Mouse (Mus musculus): ENCODE measurements around the gene Pja2. TPM values are rescaled to one million over a fixed set of nuclear protein-coding genes. Genes with fewer than 3 reads are reported as not detected.
A peak's percentile ranks its signal among the peaks of the same experiment; 100 is the strongest.

Pja2 gene
- 5.0 and 5.8 TPM in 2 replicates for polyA plus RNA-seq (2012; rRNA removed)

GRCm38 (mm10) chr17:64331898-64332769 is at the start of gene Pja2:
Gene Pja2 (minus strand): TSS chr17:64331916.
- Histone ChIP-seq H3K27ac (ENCODE audit: insufficient read depth, low read length) (peak within 1 kb of the TSS; percentile 80), H3K27me3 (ENCODE audit: control insufficient read depth, insufficient read depth, low read length) (no peaks in the 10 kb centered on the region), H3K4me1 (ENCODE audit: control insufficient read depth, insufficient read depth, insufficient read length) (peaks cover 6% of the 10 kb centered on the region), H3K36me3 (ENCODE audit: control insufficient read depth, insufficient read depth, low read length) (no peaks in the 10 kb centered on the region), H3K4me3 (ENCODE audit: extremely low read depth, insufficient read depth, insufficient read length) (peak within 1 kb of the TSS; percentile 93)
- peak; percentile 97 to 98 for DNase-seq (ENCODE audit: low read depth in 1 of 2, low spot score in 2 of 2)
- TF ChIP-seq CTCF (IDR thresholded peaks at IDR 0.05; ENCODE audit: extremely low read depth, insufficient read depth, insufficient read length, insufficient replicate concordance) (no peak), POLR2A (IDR thresholded peaks at IDR 0.05; ENCODE audit: low read depth, low read length) (peak; percentile 55; the same call in 1 of the 2 replicates)
- WGBS, result under 1% methylated on average over 60 of the region's 60 CpGs

- no peaks in the 10 kb centered on the region for H3K4me1 ChIP-seq (ENCODE audit: control insufficient read depth, insufficient read depth, insufficient read length)
- DNase-seq (ENCODE audit: low read depth in 1 of 2, low spot score in 2 of 2), result peak; percentile 3 to 52
- no peak for TF ChIP-seq POLR2A (IDR thresholded peaks at IDR 0.05; ENCODE audit: low read depth, low read length)
- peak; percentile 84; the same call in 1 of the 2 replicates for TF ChIP-seq CTCF (IDR thresholded peaks at IDR 0.05; ENCODE audit: extremely low read depth, insufficient read depth, insufficient read length, insufficient replicate concordance)
- WGBS, result 81% methylated on average over 4 of the region's 4 CpGs
- H3K4me3 ChIP-seq (ENCODE audit: extremely low read depth, insufficient read depth, insufficient read length), result no peak overlapping the region
- no peaks in the 10 kb centered on the region for H3K36me3 ChIP-seq (ENCODE audit: control insufficient read depth, insufficient read depth, low read length)
- H3K27me3 ChIP-seq (ENCODE audit: control insufficient read depth, insufficient read depth, low read length), result no peaks in the 10 kb centered on the region
- H3K27ac ChIP-seq (ENCODE audit: insufficient read depth, low read length), result no peak overlapping the region
Observed at GRCm38 (mm10) chr17:64375327-64375726, 43.6 kb upstream of the Pja2 start.

- H3K36me3 ChIP-seq (ENCODE audit: control insufficient read depth, insufficient read depth, low read length), result no peaks in the 10 kb centered on the region
- WGBS, result 94% methylated on average over 1 of the region's 1 CpGs
Observed at GRCm38 (mm10) chr17:64363694-64364093, 32.0 kb upstream of the Pja2 start.

GRCm38 (mm10) chr17:64362570-64362969 is 30.9 kb upstream of the Pja2 start:
- Histone ChIP-seq H3K4me3 (ENCODE audit: extremely low read depth, insufficient read depth, insufficient read length) (no peak overlapping the region), H3K4me1 (ENCODE audit: control insufficient read depth, insufficient read depth, insufficient read length) (no peaks in the 10 kb centered on the region), H3K27me3 (ENCODE audit: control insufficient read depth, insufficient read depth, low read length) (no peaks in the 10 kb centered on the region), H3K27ac (ENCODE audit: insufficient read depth, low read length) (no peak overlapping the region), H3K36me3 (ENCODE audit: control insufficient read depth, insufficient read depth, low read length) (no peaks in the 10 kb centered on the region)
- TF ChIP-seq CTCF (IDR thresholded peaks at IDR 0.05; ENCODE audit: extremely low read depth, insufficient read depth, insufficient read length, insufficient replicate concordance), result no peak
- no peak for TF ChIP-seq POLR2A (IDR thresholded peaks at IDR 0.05; ENCODE audit: low read depth, low read length)
- no peak for DNase-seq (ENCODE audit: low read depth in 1 of 2, low spot score in 2 of 2)
- 89% methylated on average over 5 of the region's 5 CpGs for WGBS

More at GRCm38 (mm10) chr17:64363694-64364093, 32.0 kb upstream of the Pja2 start:
- no peak overlapping the region for H3K4me3 ChIP-seq (ENCODE audit: extremely low read depth, insufficient read depth, insufficient read length)
- no peaks in the 10 kb centered on the region for H3K27me3 ChIP-seq (ENCODE audit: control insufficient read depth, insufficient read depth, low read length)
- TF ChIP-seq POLR2A (IDR thresholded peaks at IDR 0.05; ENCODE audit: low read depth, low read length) (no peak), CTCF (IDR thresholded peaks at IDR 0.05; ENCODE audit: extremely low read depth, insufficient read depth, insufficient read length, insufficient replicate concordance) (no peak)
- no peak overlapping the region for H3K27ac ChIP-seq (ENCODE audit: insufficient read depth, low read length)
- no peak for DNase-seq (ENCODE audit: low read depth in 1 of 2, low spot score in 2 of 2)
- no peaks in the 10 kb centered on the region for H3K4me1 ChIP-seq (ENCODE audit: control insufficient read depth, insufficient read depth, insufficient read length)

- Histone ChIP-seq H3K4me1 (ENCODE audit: control insufficient read depth, insufficient read depth, insufficient read length) (no peaks in the 10 kb centered on the region), H3K27me3 (ENCODE audit: control insufficient read depth, insufficient read depth, low read length) (no peaks in the 10 kb centered on the region), H3K4me3 (ENCODE audit: extremely low read depth, insufficient read depth, insufficient read length) (no peak overlapping the region), H3K36me3 (ENCODE audit: control insufficient read depth, insufficient read depth, low read length) (no peaks in the 10 kb centered on the region), H3K27ac (ENCODE audit: insufficient read depth, low read length) (no peak overlapping the region)
- DNase-seq (ENCODE audit: low read depth in 1 of 2, low spot score in 2 of 2), result no peak
- WGBS, result 86% methylated on average over 3 of the region's 3 CpGs
- TF ChIP-seq POLR2A (IDR thresholded peaks at IDR 0.05; ENCODE audit: low read depth, low read length) (no peak), CTCF (IDR thresholded peaks at IDR 0.05; ENCODE audit: extremely low read depth, insufficient read depth, insufficient read length, insufficient replicate concordance) (no peak)
Observed at GRCm38 (mm10) chr17:64361911-64362425, 30.3 kb upstream of the Pja2 start.

- H3K27me3 ChIP-seq (ENCODE audit: control insufficient read depth, insufficient read depth, low read length), result no peaks in the 10 kb centered on the region
- no peaks in the 10 kb centered on the region for H3K36me3 ChIP-seq (ENCODE audit: control insufficient read depth, insufficient read depth, low read length)
- H3K4me3 ChIP-seq (ENCODE audit: extremely low read depth, insufficient read depth, insufficient read length), result no peak overlapping the region
- no peak overlapping the region for H3K27ac ChIP-seq (ENCODE audit: insufficient read depth, low read length)
- WGBS, result 93% methylated on average over 7 of the region's 7 CpGs
- no peaks in the 10 kb centered on the region for H3K4me1 ChIP-seq (ENCODE audit: control insufficient read depth, insufficient read depth, insufficient read length)
- no peak for DNase-seq (ENCODE audit: low read depth in 1 of 2, low spot score in 2 of 2)
- no peak for TF ChIP-seq POLR2A (IDR thresholded peaks at IDR 0.05; ENCODE audit: low read depth, low read length)
Observed at GRCm38 (mm10) chr17:64353940-64354339, 22.2 kb upstream of the Pja2 start.

- Histone ChIP-seq H3K4me3 (ENCODE audit: extremely low read depth, insufficient read depth, insufficient read length) (no peak overlapping the region), H3K27ac (ENCODE audit: insufficient read depth, low read length) (no peak overlapping the region), H3K4me1 (ENCODE audit: control insufficient read depth, insufficient read depth, insufficient read length) (no peaks in the 10 kb centered on the region), H3K27me3 (ENCODE audit: control insufficient read depth, insufficient read depth, low read length) (no peaks in the 10 kb centered on the region), H3K36me3 (ENCODE audit: control insufficient read depth, insufficient read depth, low read length) (no peaks in the 10 kb centered on the region)
- no peak for DNase-seq (ENCODE audit: low read depth in 1 of 2, low spot score in 2 of 2)
- TF ChIP-seq CTCF (IDR thresholded peaks at IDR 0.05; ENCODE audit: extremely low read depth, insufficient read depth, insufficient read length, insufficient replicate concordance) (no peak), POLR2A (IDR thresholded peaks at IDR 0.05; ENCODE audit: low read depth, low read length) (no peak)
- 80% methylated on average over 17 of the region's 17 CpGs for WGBS
Observed at GRCm38 (mm10) chr17:64346135-64346534, 14.4 kb upstream of the Pja2 start.
